Mouse (Mus musculus): ENCODE results near the gene Wdfy4. TPM values are rescaled to one million over a fixed set of nuclear protein-coding genes. Genes with fewer than 3 reads are reported as not detected.

Gene Wdfy4
- total RNA-seq, 2 experiments from 2014 or later, result 1.2 to 2.7 TPM

- intact Hi-C loops (cut with DNase I), result no loop called here
- no peak for DNase-seq
Observed at GRCm38 (mm10) chr14:33193762-33194161, 8.5 kb upstream of the Wdfy4 start.

GRCm38 (mm10) chr14:33190646-33191045 is 5.3 kb upstream of the Wdfy4 start:
- DNase-seq, result no peak

GRCm38 (mm10) chr14:33189849-33190423 is 4.6 kb upstream of the Wdfy4 start:
- intact Hi-C loops (cut with DNase I), result no loop called here
- no peak for DNase-seq

More at GRCm38 (mm10) chr14:33190646-33191045, 5.3 kb upstream of the Wdfy4 start:
- intact Hi-C loops (cut with DNase I), result no loop called here

GRCm38 (mm10) chr14:33189230-33189629 is 3.9 kb upstream of the Wdfy4 start:
- DNase-seq, result no peak
- intact Hi-C loops (cut with DNase I), result no loop called here

GRCm38 (mm10) chr14:33187201-33187600 is 1.9 kb upstream of the Wdfy4 start:
- intact Hi-C loops (cut with DNase I), result no loop called here
- no peak for DNase-seq

GRCm38 (mm10) chr14:33180102-33180501 is 5.2 kb downstream of the Wdfy4 start:
- intact Hi-C loops (cut with DNase I), result no loop called here
- no peak for DNase-seq

GRCm38 (mm10) chr14:33175059-33175821 is 10.1 kb downstream of the Wdfy4 start:
- intact Hi-C loops (cut with DNase I), result no loop called here
- DNase-seq, result no peak

- intact Hi-C loops (cut with DNase I), result no loop called here
- no peak for DNase-seq
Observed at GRCm38 (mm10) chr14:33171942-33172341, 13.4 kb downstream of the Wdfy4 start.

GRCm38 (mm10) chr14:33168750-33169149 is 16.6 kb downstream of the Wdfy4 start:
- DNase-seq, result no peak
- intact Hi-C loops (cut with DNase I), result no loop called here

GRCm38 (mm10) chr14:33162238-33162637 is 23.1 kb downstream of the Wdfy4 start:
- DNase-seq, result no peak
- intact Hi-C loops (cut with DNase I), result no loop called here

GRCm38 (mm10) chr14:33158268-33158667 is 27.0 kb downstream of the Wdfy4 start:
- intact Hi-C loops (cut with DNase I), result no loop called here
- DNase-seq, result no peak

- peak; percentile 53 for DNase-seq
- intact Hi-C loops (cut with DNase I), result no loop called here
Observed at GRCm38 (mm10) chr14:33152941-33153340, 32.4 kb downstream of the Wdfy4 start.

- intact Hi-C loops (cut with DNase I), result no loop called here
Observed at GRCm38 (mm10) chr14:33146287-33146686, 39.0 kb downstream of the Wdfy4 start.

GRCm38 (mm10) chr14:33136843-33137242 is 48.5 kb downstream of the Wdfy4 start:
- intact Hi-C loops (cut with DNase I), result no loop called here
- no peak for DNase-seq

More at GRCm38 (mm10) chr14:33146287-33146686, 39.0 kb downstream of the Wdfy4 start:
- DNase-seq, result peak; percentile 17

GRCm38 (mm10) chr14:33135170-33135569 is 50.1 kb downstream of the Wdfy4 start:
- intact Hi-C loops (cut with DNase I), result no loop called here
- no peak for DNase-seq

GRCm38 (mm10) chr14:33131044-33131758 is 54.1 kb downstream of the Wdfy4 start:
- intact Hi-C loops (cut with DNase I), result no loop called here
- no peak for DNase-seq

GRCm38 (mm10) chr14:33116590-33116989 is 68.7 kb downstream of the Wdfy4 start:
- intact Hi-C loops (cut with DNase I), result no loop called here

GRCm38 (mm10) chr14:33104809-33105208 is 80.5 kb downstream of the Wdfy4 start:
- intact Hi-C loops (cut with DNase I), result no loop called here

More at GRCm38 (mm10) chr14:33116590-33116989, 68.7 kb downstream of the Wdfy4 start:
- DNase-seq, result no peak

GRCm38 (mm10) chr14:33101609-33102008 is 83.7 kb downstream of the Wdfy4 start:
- intact Hi-C loops (cut with DNase I), result no loop called here
- DNase-seq, result no peak

More at GRCm38 (mm10) chr14:33104809-33105208, 80.5 kb downstream of the Wdfy4 start:
- DNase-seq, result no peak

GRCm38 (mm10) chr14:33099926-33100325 is 85.4 kb downstream of the Wdfy4 start:
- intact Hi-C loops (cut with DNase I), result no loop called here

GRCm38 (mm10) chr14:33099111-33099510 is 86.2 kb downstream of the Wdfy4 start:
- DNase-seq, result no peak
- intact Hi-C loops (cut with DNase I), result no loop called here

More at GRCm38 (mm10) chr14:33099926-33100325, 85.4 kb downstream of the Wdfy4 start:
- DNase-seq, result no peak
